Mouse (Mus musculus) left cerebral cortex, postnatal 14 days (tissue): Measurements from ENCODE around the gene Kcnb1. TPM values are rescaled to one million over a fixed set of nuclear protein-coding genes. Genes with fewer than 3 reads are reported as not detected.

ENCODE experiments used
- DNase-seq, 2 experiments: peaks; one replicate each; pipeline ENCODE4 v3.0.0; 2021 to 2022; ENCODE audit warnings: low spot score in 2 of 2, mixed read lengths in 1 of 2
- intact Hi-C: fragments of 180-260 bp; cut with DNase I; formaldehyde crosslinking; loops from one replicate; pipeline ENCODE4 v1.15.1; 2025
- total RNA-seq, 2 experiments: library from RNA; stranded (reverse); gene quantifications; 2 replicates each; pipeline ENCODE4 v1.2.3; 2021

The Kcnb1 gene
- total RNA-seq, 2 experiments from 2014 or later = 149 to 157 TPM

- intact Hi-C loops = loop anchor here (1.0 to 10.0 kb wide), 4 partner anchors 118 to 423 kb away; partner anchors contain the start of genes Kcnb1, Rnf114 and Spata2
- DNase-seq = peak; percentile 98
These were observed 118.0 kb downstream of the Kcnb1 start for GRCm38 (mm10) chr2:167071641-167072601.

- no peak for DNase-seq
- intact Hi-C loops = loop anchor here (5.0 to 10.0 kb wide), 2 partner anchors 206 to 424 kb away; partner anchors contain the start of genes Rnf114 and Spata2
These were observed 118.7 kb downstream of the Kcnb1 start for GRCm38 (mm10) chr2:167071266-167071640.

- no peak for DNase-seq
- intact Hi-C loops = loop anchor here (5.0 to 10.0 kb wide), 2 partner anchors 207 to 424 kb away; partner anchors contain the start of genes Rnf114 and Spata2
These were observed 119.6 kb downstream of the Kcnb1 start for GRCm38 (mm10) chr2:167070341-167070740.

GRCm38 (mm10) chr2:167067575-167067974, 122.4 kb downstream of the Kcnb1 start:
- intact Hi-C loops = no loop called here
- DNase-seq = no peak

- no peak for DNase-seq
- intact Hi-C loops = no loop called here
These were observed 123.1 kb downstream of the Kcnb1 start for GRCm38 (mm10) chr2:167066528-167067516.

GRCm38 (mm10) chr2:167066031-167066430, 123.9 kb downstream of the Kcnb1 start:
- intact Hi-C loops = no loop called here
- no peak for DNase-seq

GRCm38 (mm10) chr2:167064601-167065295, 125.2 kb downstream of the Kcnb1 start:
- DNase-seq = no peak
- intact Hi-C loops = loop anchor here (5.0 kb wide), 1 partner anchor 358 kb away; the partner anchor contains the start of gene Slc9a8

GRCm38 (mm10) chr2:167063906-167064496, 126.0 kb downstream of the Kcnb1 start:
- intact Hi-C loops = loop anchor here (5.0 kb wide), 1 partner anchor 358 kb away; the partner anchor contains the start of gene Slc9a8

GRCm38 (mm10) chr2:167062965-167063880, 126.7 kb downstream of the Kcnb1 start, which contains the start of gene Znfx1:
TSS of gene Znfx1 (minus strand) at chr2:167063015.
- intact Hi-C loops = loop anchor here (5.0 kb wide), 1 partner anchor 359 kb away; the partner anchor contains the start of gene Slc9a8
- peak; percentile 97 for DNase-seq

More at GRCm38 (mm10) chr2:167063906-167064496, 126.0 kb downstream of the Kcnb1 start:
- DNase-seq = no peak

GRCm38 (mm10) chr2:167062497-167062911, 127.5 kb downstream of the Kcnb1 start:
- intact Hi-C loops = loop anchor here (5.0 kb wide), 1 partner anchor 360 kb away; the partner anchor contains the start of gene Slc9a8
- DNase-seq = peak; percentile 79 to 85

GRCm38 (mm10) chr2:167061381-167062034, 128.4 kb downstream of the Kcnb1 start:
- DNase-seq = no peak
- intact Hi-C loops = loop anchor here (5.0 kb wide), 1 partner anchor 361 kb away; the partner anchor contains the start of gene Slc9a8

GRCm38 (mm10) chr2:167060761-167061160, 129.2 kb downstream of the Kcnb1 start:
- intact Hi-C loops = loop anchor here (5.0 kb wide), 1 partner anchor 362 kb away; the partner anchor contains the start of gene Slc9a8
- no peak for DNase-seq

- intact Hi-C loops = loop anchor here (5.0 kb wide), 1 partner anchor 362 kb away; the partner anchor contains the start of gene Slc9a8
- DNase-seq = no peak
These were observed 129.6 kb downstream of the Kcnb1 start for GRCm38 (mm10) chr2:167060360-167060759.

- DNase-seq = no peak
- intact Hi-C loops = loop anchor here (5.0 kb wide), 1 partner anchor 362 kb away; the partner anchor contains the start of gene Slc9a8
These were observed 130.0 kb downstream of the Kcnb1 start for GRCm38 (mm10) chr2:167059960-167060359.

- DNase-seq = no peak
- intact Hi-C loops = no loop called here
These were observed 130.4 kb downstream of the Kcnb1 start for GRCm38 (mm10) chr2:167059536-167059935.

- no peak for DNase-seq
- intact Hi-C loops = no loop called here
These were observed 131.1 kb downstream of the Kcnb1 start for GRCm38 (mm10) chr2:167058814-167059387.
